Mouse (Mus musculus) megakaryocyte-erythroid progenitor cell, adult 5-6 weeks (primary cell): ENCODE results near the gene Tkfc. TPM values are rescaled to one million over a fixed set of nuclear protein-coding genes. Genes with fewer than 3 reads are reported as not detected.
"Not testable (repeated sequence)": the region's sequence is repeated elsewhere in the genome, so short reads cannot be mapped to it uniquely, and the experiment has no call there.

ENCODE experiments used
- ATAC-seq: replicated peaks from 2 replicates; pipeline ENCODE4 v1.8.0; 2016; ENCODE audit warnings: mild to moderate bottlenecking, inconsistent platforms; ENCODE audit not compliant: severe bottlenecking, poor library complexity, low FRiP score, low TSS enrichment
- total RNA-seq, 2 experiments: library from RNA; stranded (forward) in 1 of 2; stranded (reverse) in 1 of 2; fragments of 200-1000, 215-1000 nt in 1 of 2; fragments of >200 nt in 1 of 2; fragmentation: Nextera tagmentation in 1 of 2; gene quantifications; 2 replicates each; pipeline ENCODE4 v1.2.3; 2014 to 2017

The Tkfc gene
- total RNA-seq, 2 experiments from 2014 or later: 1.9 to 9.0 TPM

- no peak for ATAC-seq
Measured at GRCm38 (mm10) chr19:10590301-10590700, 15.2 kb downstream of the Tkfc start.

GRCm38 (mm10) chr19:10589127-10589857 lies 16.2 kb downstream of the Tkfc start:
- no peak for ATAC-seq

- no peak for ATAC-seq
Measured at GRCm38 (mm10) chr19:10587231-10587630, 18.2 kb downstream of the Tkfc start.

GRCm38 (mm10) chr19:10585112-10585511 lies 20.3 kb downstream of the Tkfc start:
- ATAC-seq: no peak

- ATAC-seq: peak; percentile 63
Measured at GRCm38 (mm10) chr19:10583550-10584146, 21.8 kb downstream of the Tkfc start.

- 0 out of 2 replicates have a peak, but pooled peaks have one; percentile 2 for ATAC-seq
Measured at GRCm38 (mm10) chr19:10581984-10582383, 23.5 kb downstream of the Tkfc start.

- no peak for ATAC-seq
Measured at GRCm38 (mm10) chr19:10580761-10581160, 24.7 kb downstream of the Tkfc start.

GRCm38 (mm10) chr19:10580102-10580501 lies 25.4 kb downstream of the Tkfc start:
- no peak for ATAC-seq

- peak; percentile 92 for ATAC-seq
Measured at GRCm38 (mm10) chr19:10576690-10577561, 28.5 kb downstream of the Tkfc start, which contains the start of the genes Cyb561a3 and Tmem138. Gene Cyb561a3 (plus strand): TSS chr19:10577172. Gene Tmem138 (minus strand): TSS chr19:10577362.

GRCm38 (mm10) chr19:10569627-10570026 lies 35.8 kb downstream of the Tkfc start:
- ATAC-seq: no peak

GRCm38 (mm10) chr19:10565217-10565616 lies 40.2 kb downstream of the Tkfc start:
- ATAC-seq: no peak

- ATAC-seq: peak; percentile 80
Measured at GRCm38 (mm10) chr19:10564278-10564677, 41.2 kb downstream of the Tkfc start.

- no peak for ATAC-seq
Measured at GRCm38 (mm10) chr19:10562351-10562750, 43.1 kb downstream of the Tkfc start.

GRCm38 (mm10) chr19:10561558-10562314 lies 43.7 kb downstream of the Tkfc start:
- ATAC-seq: no peak

- no peak for ATAC-seq
Measured at GRCm38 (mm10) chr19:10560108-10560507, 45.3 kb downstream of the Tkfc start.

- ATAC-seq: not testable (repeated sequence)
Measured at GRCm38 (mm10) chr19:10557837-10558375, 47.5 kb downstream of the Tkfc start.

- no peak for ATAC-seq
Measured at GRCm38 (mm10) chr19:10557430-10557829, 48.0 kb downstream of the Tkfc start.

- ATAC-seq: no peak
Measured at GRCm38 (mm10) chr19:10557001-10557400, 48.5 kb downstream of the Tkfc start.
